Mouse (Mus musculus) yolk sac, embryonic 10.5 days (tissue): ENCODE data around the gene Fam131c.

Experiments used
- DNase-seq: peaks from one replicate; pipeline ENCODE4 v3.0.0-alpha.2; 2017; ENCODE audit warnings: low spot score

Gene Fam131c

GRCm38 (mm10) chr4:141411430-141411992 lies 43.5 kb downstream of the Fam131c start:
- DNase-seq, result no peak

DNA sequence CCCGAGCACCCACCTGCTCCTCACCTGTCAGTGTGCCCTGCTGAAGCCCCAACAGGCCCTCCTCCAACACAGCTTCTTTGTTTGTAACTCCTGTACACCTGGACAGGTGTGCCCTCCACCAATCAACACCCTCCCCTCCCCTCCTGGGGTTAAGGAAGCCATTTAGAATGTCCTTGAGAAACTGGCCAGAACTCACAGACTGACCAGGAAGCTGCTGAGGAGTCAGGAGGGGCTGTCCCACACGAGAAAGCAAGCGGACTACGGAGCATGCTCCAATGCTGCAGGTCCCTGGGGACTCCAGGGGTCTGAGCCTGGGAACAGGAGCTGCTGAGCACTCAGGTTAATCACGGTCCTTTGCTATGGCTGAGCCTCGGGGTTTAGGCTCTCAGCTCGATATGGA lies 47.9 kb downstream of the Fam131c start, which contains the start of gene Clcnkb:
TSS of gene Clcnkb (minus strand) at position 91 of the 400 bp plus-strand sequence.
- no peak for DNase-seq

DNA sequence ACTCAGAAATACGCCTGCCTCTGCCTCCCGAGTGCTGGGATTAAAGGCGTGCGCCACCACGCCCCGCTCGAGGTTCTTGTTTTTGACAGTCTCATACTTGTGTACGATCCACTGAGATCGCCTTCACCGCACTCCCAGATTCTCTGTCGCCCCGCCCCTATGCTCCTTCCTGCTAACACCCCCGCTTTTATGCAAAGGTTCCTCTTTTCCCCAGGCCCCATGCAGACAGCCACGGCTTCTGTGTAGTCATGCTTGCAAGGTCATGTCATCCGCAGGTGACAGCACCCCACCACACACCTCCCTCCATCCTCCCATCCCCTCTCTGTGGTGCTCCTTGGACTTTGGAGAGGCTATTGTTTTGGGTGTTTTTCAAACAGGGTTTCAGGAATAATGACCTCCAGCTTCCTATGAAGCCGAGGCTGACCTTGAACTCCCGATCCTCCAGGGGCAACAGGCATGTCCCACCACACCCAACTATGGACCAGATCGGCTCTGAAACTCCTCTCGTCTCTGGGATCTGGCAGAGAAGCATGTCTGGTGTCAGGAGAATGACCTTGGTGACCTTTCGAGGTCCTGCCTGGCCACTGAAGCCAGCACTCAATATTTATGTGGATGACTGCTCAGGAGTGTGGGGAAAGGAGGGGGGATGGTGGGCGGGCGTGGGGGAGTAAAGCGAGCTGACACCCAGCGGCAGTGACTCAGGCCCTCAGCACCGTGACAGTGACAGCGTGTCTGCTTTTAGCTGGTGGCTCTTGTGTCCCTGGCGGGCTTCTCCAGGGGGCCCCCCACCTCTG lies 51.6 kb downstream of the Fam131c start:
- no peak for DNase-seq

DNA sequence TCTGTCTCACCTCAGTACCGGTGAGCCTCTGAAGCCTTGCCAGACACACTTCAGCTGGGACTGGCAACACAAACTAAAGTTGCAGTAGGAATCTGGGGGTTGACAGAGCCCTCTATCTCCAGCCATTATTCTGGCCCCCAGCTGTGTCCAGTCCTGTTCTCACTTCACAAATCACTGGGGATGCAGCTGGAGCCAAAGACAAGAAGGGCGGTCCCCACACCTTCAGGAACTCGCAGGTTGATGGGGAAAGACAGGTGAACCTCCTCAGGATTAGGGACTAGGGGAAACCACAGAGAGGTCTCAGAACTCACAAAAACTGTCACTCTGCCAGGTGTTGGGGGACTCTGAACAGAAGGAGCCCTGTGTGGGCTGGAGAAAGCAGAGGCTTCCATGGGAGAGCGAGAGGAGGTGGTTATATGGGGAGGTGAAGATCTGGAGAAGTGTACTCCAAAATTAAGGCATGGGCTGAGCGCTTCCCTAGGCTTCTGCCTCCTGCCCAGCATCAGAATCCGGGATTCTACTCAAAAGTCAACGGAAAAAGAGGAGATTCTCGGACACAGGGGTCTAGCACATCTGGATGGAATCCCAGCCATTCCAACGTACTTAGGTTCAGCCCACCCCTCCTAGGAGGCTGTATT lies 52.3 kb downstream of the Fam131c start, which contains the start of gene Hspb7:
TSS of gene Hspb7 (plus strand) at position 588 of the 638 bp plus-strand sequence.
- DNase-seq, result no peak

DNA sequence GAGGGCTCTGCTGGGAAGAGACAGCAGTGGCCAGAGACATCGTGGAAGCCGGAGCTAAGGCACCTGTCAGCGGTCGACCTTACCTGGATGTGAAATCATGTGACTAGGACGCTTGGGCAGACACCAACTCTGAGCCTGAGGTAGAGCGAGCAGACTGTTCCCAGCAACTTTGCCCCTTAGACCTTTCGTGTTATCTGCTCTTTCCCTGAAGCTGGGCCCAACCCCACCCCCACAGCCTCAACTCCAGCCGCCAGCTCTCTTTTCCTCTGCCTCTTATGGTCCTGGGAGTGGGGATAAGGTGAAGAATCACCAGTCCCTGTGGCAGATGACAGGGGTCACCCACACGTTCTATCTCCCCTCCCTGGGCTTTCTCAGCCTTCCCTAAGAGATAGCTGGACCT lies 52.9 kb downstream of the Fam131c start:
- DNase-seq, result peak; percentile 54

DNA sequence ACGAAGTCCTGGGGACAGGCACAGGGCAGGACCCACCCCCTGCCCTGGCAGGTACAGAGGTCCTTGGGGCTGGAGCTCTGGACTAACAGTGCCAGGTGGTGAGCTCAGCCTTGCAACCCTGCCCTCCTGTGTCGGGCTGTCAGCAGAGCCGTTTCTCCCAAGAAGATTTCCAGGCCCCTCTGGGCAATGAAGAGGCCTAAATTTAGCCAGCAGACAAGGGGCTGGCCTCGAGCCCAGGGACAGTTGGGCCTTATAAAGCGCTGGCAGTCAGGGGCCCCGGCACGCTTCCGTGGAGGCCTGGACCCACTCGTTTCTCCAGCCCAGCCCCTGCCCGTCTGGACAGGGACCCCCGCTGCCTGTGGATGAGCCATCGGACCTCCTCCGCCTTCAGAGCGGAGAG lies 53.4 kb downstream of the Fam131c start:
- no peak for DNase-seq

DNA sequence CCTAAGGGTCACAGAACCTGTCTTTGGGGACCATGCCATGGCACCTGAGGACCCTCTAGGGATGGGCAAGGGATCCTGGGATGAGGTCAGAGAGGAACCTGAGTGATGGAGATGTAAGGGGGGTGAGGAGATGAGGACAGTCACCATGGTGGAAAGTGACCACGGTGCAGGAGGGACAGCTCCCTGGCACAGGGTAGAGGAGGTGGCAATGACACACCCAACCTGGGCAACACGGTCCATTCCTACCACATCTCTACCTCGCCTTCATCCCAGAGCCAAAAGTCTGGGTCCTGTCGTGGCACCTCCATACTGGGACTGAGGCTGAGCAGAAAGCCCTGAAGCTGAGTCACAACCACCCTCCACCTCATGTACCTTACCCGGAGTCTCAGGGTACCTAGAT lies 54.8 kb downstream of the Fam131c start:
- no peak for DNase-seq

GRCm38 (mm10) chr4:141423288-141423687 lies 55.3 kb downstream of the Fam131c start:
- no peak for DNase-seq

DNA sequence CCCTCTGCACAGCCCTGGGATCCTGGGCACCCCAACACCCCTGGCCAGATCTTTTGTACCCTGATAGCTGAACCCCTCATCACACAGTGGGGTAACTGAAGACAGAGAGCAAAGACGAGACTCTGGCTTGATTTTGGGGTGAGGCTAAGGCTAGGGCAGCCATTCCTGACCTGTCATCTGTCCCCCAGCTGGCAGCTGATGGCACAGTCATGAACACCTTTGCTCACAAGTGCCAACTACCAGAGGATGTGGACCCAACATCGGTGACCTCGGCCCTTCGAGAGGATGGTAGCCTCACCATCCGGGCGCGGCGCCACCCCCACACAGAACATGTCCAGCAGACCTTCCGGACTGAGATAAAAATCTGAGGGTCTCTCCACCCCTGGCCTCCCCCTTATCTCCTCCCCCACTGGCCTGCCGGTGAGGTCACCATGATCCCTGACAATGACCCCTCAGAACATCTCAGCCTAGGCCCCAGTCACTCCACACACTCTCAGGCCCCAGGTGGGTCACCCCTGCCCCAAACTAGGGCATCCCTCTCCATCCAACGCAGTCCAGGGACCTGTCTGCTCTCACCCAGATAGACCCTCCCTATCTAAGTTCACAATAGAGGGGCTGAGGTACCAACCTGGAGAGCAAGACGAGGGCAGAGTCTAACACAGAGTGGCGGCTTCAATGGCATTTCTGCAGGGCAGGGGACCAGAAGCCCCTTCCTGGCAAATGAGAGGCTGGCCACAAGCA lies 55.8 kb downstream of the Fam131c start:
- DNase-seq, result no peak

DNA sequence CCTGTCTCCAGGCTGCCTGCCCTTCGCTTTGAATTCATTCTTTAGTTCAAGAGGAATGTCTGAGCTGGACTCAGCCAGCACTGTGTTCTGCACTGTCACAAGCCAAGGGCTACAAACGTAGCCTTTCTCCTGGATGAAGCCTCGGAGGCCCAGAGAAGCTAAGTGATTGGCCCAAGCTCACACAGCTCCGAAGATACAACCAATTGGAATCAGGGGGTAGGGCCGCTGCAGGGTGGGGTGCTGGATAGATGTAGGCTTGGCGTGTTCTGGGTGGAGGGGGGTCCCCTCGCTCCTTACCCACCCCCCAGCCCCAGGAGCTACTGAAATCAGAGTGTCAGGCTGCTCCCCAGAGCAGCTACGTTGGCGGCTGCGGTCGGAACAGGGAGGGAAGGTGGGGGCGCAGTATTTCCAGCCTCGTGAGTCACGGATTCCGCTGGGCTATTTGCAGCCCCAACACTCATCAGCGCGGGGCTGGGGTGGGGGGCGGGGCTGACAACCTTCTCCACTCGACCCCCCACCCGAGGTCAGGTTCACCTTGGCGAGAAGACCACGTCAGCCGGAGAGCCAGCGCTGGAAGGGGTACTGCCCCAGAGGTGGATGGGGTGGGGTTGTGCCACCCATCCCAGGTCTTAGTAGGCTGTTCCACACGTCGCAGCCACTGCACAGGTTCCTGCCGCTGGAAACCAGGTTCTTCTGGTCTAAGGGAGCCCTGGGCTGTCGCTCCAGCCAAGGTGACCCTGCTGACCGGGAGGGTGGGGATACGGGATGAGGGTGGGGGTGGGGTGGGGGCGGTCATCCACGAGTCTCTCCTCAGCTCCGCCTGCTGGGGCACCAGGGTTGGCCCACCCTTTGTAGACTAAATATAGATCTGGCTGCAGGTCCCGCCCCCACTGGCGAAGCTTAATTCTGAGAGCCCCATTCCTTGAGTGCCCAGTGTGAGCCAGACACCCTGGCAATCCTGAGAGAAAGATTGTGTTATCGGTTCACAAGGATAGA lies 57.8 kb downstream of the Fam131c start:
- DNase-seq, result peak; percentile 47

DNA sequence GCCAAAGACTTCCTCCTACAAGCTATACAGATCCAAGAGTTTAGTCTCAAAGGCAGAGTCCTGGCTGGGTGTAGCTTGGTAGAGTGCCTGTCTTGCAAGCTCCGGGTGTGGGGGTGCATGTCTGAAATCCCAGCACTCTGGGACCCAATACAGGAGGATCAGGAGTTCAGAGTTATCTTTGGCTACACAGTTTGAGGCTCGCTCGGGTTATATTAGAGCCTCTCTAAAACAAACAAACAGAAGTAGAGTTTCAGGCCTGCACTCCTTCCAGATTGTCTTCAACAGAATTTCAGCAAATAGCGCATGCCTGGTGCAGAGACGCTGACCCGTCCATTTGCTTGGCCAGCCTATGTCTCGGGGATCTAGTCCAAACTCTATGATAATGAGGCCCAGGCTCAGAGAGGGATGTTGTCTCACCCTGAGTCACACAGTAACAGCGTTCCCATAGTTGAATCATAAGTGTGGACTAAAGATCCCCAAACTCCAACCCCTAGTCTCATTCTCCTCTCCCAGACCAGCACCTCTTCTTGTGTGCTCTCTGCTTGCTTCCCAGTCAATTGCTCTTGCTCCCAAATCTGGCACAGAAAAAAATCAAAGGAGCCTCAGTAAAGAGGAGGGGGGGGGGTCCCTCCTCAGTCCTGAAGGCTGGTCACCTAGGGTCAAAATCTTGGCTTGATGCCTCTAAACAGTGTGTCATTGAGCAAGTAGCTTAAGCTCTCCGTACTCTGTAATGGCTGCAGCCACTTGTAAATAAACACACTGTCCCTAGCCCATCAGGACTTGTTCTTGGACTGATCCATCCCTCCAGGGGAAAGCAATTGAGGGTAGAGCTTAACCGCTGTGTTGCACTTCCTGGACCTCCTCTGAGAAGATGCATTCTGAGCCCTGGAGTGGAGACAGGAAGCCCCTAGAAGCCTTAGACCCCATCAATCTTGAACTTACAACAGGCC lies 59.1 kb downstream of the Fam131c start:
- no peak for DNase-seq

- no peak for DNase-seq
Observed at GRCm38 (mm10) chr4:141427921-141428320, 59.9 kb downstream of the Fam131c start.

DNA sequence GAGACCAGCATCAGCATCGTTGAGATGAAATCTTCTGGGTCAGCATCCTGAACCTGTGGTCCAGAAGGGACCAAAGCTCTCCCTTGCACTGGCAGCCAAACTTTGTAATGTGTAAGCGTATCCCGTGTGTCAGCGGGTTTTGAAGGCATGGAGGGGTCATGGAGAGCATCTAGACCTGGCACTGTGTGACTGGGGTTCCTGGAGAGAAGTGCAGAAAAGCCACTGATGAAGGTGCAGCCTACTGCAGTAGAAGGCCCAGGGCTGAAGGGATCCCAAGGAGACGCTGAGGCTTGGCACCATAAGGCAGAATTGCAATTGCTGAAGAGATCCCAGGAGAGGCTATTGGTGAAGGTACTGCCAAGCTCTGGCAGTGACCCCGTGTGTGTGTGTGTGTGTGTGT lies 61.4 kb downstream of the Fam131c start:
- DNase-seq, result no peak

DNA sequence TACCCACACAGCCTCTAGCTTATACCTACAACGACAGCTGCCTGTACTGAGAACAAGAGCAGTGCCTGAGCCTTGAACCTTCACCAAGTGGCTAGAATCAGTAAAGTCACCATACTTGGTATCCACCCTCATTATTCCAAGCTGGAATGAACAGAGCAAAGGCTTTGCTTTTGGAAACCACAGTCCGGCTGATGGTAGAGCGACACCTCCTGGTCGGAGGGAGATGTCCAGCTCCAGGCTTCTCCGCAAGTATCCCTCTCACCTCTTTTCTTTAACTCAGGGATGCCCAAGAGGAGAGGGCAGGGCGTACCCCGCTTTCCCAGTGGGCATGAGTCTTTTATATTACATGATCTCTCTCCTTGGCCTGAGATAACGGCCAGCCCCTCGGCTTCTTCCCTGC lies 61.8 kb downstream of the Fam131c start:
- DNase-seq, result no peak

- DNase-seq, result peak; percentile 32
Observed at GRCm38 (mm10) chr4:141430997-141431396, 63.0 kb downstream of the Fam131c start.

- no peak for DNase-seq
Observed at GRCm38 (mm10) chr4:141432666-141433065, 64.6 kb downstream of the Fam131c start.

DNA sequence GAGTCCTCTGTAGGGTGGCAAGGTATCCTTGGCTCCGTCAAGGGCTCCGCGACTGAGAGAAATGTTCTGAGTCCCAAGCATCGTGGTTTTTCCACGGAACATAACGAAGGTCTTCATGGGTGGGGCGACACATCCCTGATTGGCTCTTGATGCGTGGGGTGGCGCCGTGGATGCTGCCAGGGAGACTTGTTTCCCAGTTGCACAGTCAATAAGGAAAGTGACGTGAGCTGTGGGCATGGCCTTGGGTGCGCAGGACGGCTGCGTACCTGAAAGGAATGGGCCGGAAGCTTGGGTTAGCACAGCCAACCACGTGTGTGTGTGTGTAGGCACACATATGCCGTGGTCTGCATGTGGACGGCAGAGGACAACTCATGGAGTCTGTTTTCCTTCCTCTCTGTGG lies 65.2 kb downstream of the Fam131c start:
- no peak for DNase-seq
